In genomic region chr4:156034901-156035300, GRCm38 (mm10) we compare ENCODE assay signal across 9 mouse cellular contexts. TPM values are rescaled to one million over a fixed set of nuclear protein-coding genes. Genes with fewer than 3 reads are reported as not detected.
DNase-seq lines count a peak whose midpoint lies in the region; ATAC-seq lines count a peak whose summit lies in the region.
"Had no signal": no experiment of that assay in that cellular context is flagged by ENCODE, and none has a peak within 500 bp of the region (broad histone marks: within the 10 kb centered on the region; RNA-seq: fewer than 3 reads in every experiment).

No protein-coding gene starts in this region.

- DNase-seq in kidney, postnatal 14 days, result no peak
- no peak for DNase-seq in right cerebral cortex, postnatal 10 days (ENCODE audit: low spot score in 2 of 2)
- DNase-seq in adrenal gland, postnatal 36 days, result no peak
- no peak for DNase-seq in kidney, adult 11 months
- DNase-seq: kidney, postnatal 36 days had no signal

- peak overlapping the region; percentile 39 for H3K4me2 ChIP-seq in kidney, embryonic 14.5 days (replicated peaks; ENCODE audit: low read depth, low read length)
- H3K4me2 ChIP-seq in embryonic facial prominence, embryonic 12.5 days (replicated peaks), result peak overlapping the region; percentile 46
- peak overlapping the region; percentile 46 for H3K4me2 ChIP-seq in limb, embryonic 12.5 days

- H3K4me3 ChIP-seq in kidney, embryonic 14.5 days (ENCODE audit: low read length), result peak overlapping the region; percentile 22
- peak overlapping the region; percentile 26 for H3K4me3 ChIP-seq in embryonic facial prominence, embryonic 12.5 days
- H3K4me3 ChIP-seq in limb, embryonic 12.5 days (replicated peaks), result peak overlapping the region; percentile 15

- H3K9ac ChIP-seq in kidney, embryonic 14.5 days (ENCODE audit: low read depth, low read length), result no peak overlapping the region
- H3K9ac ChIP-seq in embryonic facial prominence, embryonic 12.5 days, result peak overlapping the region; percentile 19; the same call in 1 of the 2 replicates
- H3K9ac ChIP-seq in limb, embryonic 12.5 days (replicated peaks), result 0 out of 2 replicates have a peak overlapping the region, but pooled peaks have one; percentile 8

- no peaks in the 10 kb centered on the region for H3K9me3 ChIP-seq in kidney, embryonic 14.5 days (ENCODE audit: control insufficient read depth, low read length)
- no peaks in the 10 kb centered on the region for H3K9me3 ChIP-seq in embryonic facial prominence, embryonic 12.5 days
- H3K9me3 ChIP-seq in limb, embryonic 12.5 days, result no peaks in the 10 kb centered on the region

- peaks cover 11% of the 10 kb centered on the region; the same call in 1 of the 2 replicates for H3K27me3 ChIP-seq in kidney, embryonic 14.5 days (ENCODE audit: control insufficient read depth, insufficient read depth, low read length)
- H3K27me3 ChIP-seq in embryonic facial prominence, embryonic 12.5 days, result peaks cover 28% of the 10 kb centered on the region
- H3K27me3 ChIP-seq in limb, embryonic 12.5 days, result peaks cover 30% of the 10 kb centered on the region

- ATAC-seq in kidney, embryonic 14.5 days (ENCODE audit: low FRiP score, low TSS enrichment), result no peak
- no peak for ATAC-seq in embryonic facial prominence, embryonic 12.5 days (ENCODE audit: insufficient number of reproducible peaks, insufficient read depth, low FRiP score, low TSS enrichment)
- no peak for ATAC-seq in limb, embryonic 12.5 days (ENCODE audit: insufficient number of reproducible peaks, insufficient read depth, low FRiP score, low TSS enrichment, low read depth)
- peak; percentile 13; the same call in 1 of the 2 replicates for ATAC-seq in neutrophil, adult 5-6 weeks (ENCODE audit: extremely low read depth, insufficient number of reproducible peaks, low FRiP score, poor library complexity, severe bottlenecking)

- no peak overlapping the region for H3K27ac ChIP-seq in kidney, embryonic 14.5 days (ENCODE audit: low read depth, low read length)
- no peak overlapping the region for H3K27ac ChIP-seq in embryonic facial prominence, embryonic 12.5 days
- no peak overlapping the region for H3K27ac ChIP-seq in limb, embryonic 12.5 days

- 8% methylated on average over 25 of the region's 25 CpGs for WGBS in kidney, embryonic 14.5 days
- WGBS in embryonic facial prominence, embryonic 12.5 days, result 6% methylated on average over 25 of the region's 25 CpGs
- WGBS in limb, embryonic 12.5 days, result 7% methylated on average over 25 of the region's 25 CpGs

- no peaks in the 10 kb centered on the region for H3K36me3 ChIP-seq in kidney, embryonic 14.5 days (ENCODE audit: control insufficient read depth, insufficient read depth, low read length)
- no peaks in the 10 kb centered on the region for H3K36me3 ChIP-seq in embryonic facial prominence, embryonic 12.5 days
- no peaks in the 10 kb centered on the region for H3K36me3 ChIP-seq in limb, embryonic 12.5 days

- peaks cover 19% of the 10 kb centered on the region for H3K4me1 ChIP-seq in kidney, embryonic 14.5 days (ENCODE audit: control insufficient read depth, insufficient read depth, low read length)
- peaks cover 28% of the 10 kb centered on the region for H3K4me1 ChIP-seq in embryonic facial prominence, embryonic 12.5 days
- peaks cover 25% of the 10 kb centered on the region for H3K4me1 ChIP-seq in limb, embryonic 12.5 days (replicated peaks)

RNA-seq across cellular contexts. Expression of gene Tnfrsf18, which starts 8.9 kb away (rescaled TPM):
- polyA plus RNA-seq in kidney, embryonic 14.5 days (2014; fragmentation: Nextera tagmentation; extraction: Ambion mirVana), result 2.3 and 2.8 TPM in 2 replicates
- 1.9 and 2.3 TPM in 2 replicates for polyA plus RNA-seq in embryonic facial prominence, embryonic 12.5 days (2016; fragmentation: Nextera tagmentation; extraction: Ambion mirVana)
- 1.8 and 1.9 TPM in 2 replicates for polyA plus RNA-seq in limb, embryonic 12.5 days (2016; fragmentation: Nextera tagmentation; extraction: Ambion mirVana)
- 18.5 and 22.1 TPM in 2 replicates for total RNA-seq in neutrophil, adult 5-6 weeks (2017)
- under 1 TPM in 1 of 2 experiments, not detected in 1; 0.40 TPM for total RNA-seq in adrenal gland, postnatal 36 days (2021)

RNA-seq across cellular contexts. Expression of gene Tnfrsf4, which starts 21.3 kb away (rescaled TPM):
- 0.76 and 0.77 TPM in 2 replicates for polyA plus RNA-seq in kidney, embryonic 14.5 days (2014; fragmentation: Nextera tagmentation; extraction: Ambion mirVana)
- 0.70 and 1.1 TPM in 2 replicates for polyA plus RNA-seq in embryonic facial prominence, embryonic 12.5 days (2016; fragmentation: Nextera tagmentation; extraction: Ambion mirVana)
- 0.84 and 0.92 TPM in 2 replicates for polyA plus RNA-seq in limb, embryonic 12.5 days (2016; fragmentation: Nextera tagmentation; extraction: Ambion mirVana)
- total RNA-seq in neutrophil, adult 5-6 weeks (2017), result 2.6 and 7.6 TPM in 2 replicates
- under 1 TPM; 0.43 to 0.89 TPM for total RNA-seq in adrenal gland, postnatal 36 days (2021)

RNA-seq across cellular contexts. Expression of gene Ttll10, which starts 24.3 kb away (rescaled TPM):
- 3.5 and 6.0 TPM in 2 replicates for polyA plus RNA-seq in kidney, embryonic 14.5 days (2014; fragmentation: Nextera tagmentation; extraction: Ambion mirVana)
- 1.0 and 1.5 TPM in 2 replicates for polyA plus RNA-seq in embryonic facial prominence, embryonic 12.5 days (2016; fragmentation: Nextera tagmentation; extraction: Ambion mirVana)
- 0.58 and 1.3 TPM in 2 replicates for polyA plus RNA-seq in limb, embryonic 12.5 days (2016; fragmentation: Nextera tagmentation; extraction: Ambion mirVana)
- not detected in 2 replicates for total RNA-seq in neutrophil, adult 5-6 weeks (2017)
- under 1 TPM in 1 of 2 experiments, not detected in 1; 0.16 TPM for total RNA-seq in adrenal gland, postnatal 36 days (2021)

RNA-seq across cellular contexts. Expression of gene Sdf4, which starts 42.2 kb away (rescaled TPM):
- polyA plus RNA-seq in kidney, embryonic 14.5 days (2014; fragmentation: Nextera tagmentation; extraction: Ambion mirVana), result 131 and 165 TPM in 2 replicates
- 141 and 143 TPM in 2 replicates for polyA plus RNA-seq in embryonic facial prominence, embryonic 12.5 days (2016; fragmentation: Nextera tagmentation; extraction: Ambion mirVana)
- polyA plus RNA-seq in limb, embryonic 12.5 days (2016; fragmentation: Nextera tagmentation; extraction: Ambion mirVana), result 131 and 139 TPM in 2 replicates
- 213 and 229 TPM in 2 replicates for total RNA-seq in neutrophil, adult 5-6 weeks (2017)
- total RNA-seq in adrenal gland, postnatal 36 days (2021), result 100 to 1,000 TPM; 266 to 276 TPM

RNA-seq across cellular contexts. Expression of gene B3galt6, which starts 42.5 kb away (rescaled TPM):
- 20.0 and 20.8 TPM in 2 replicates for polyA plus RNA-seq in kidney, embryonic 14.5 days (2014; fragmentation: Nextera tagmentation; extraction: Ambion mirVana)
- polyA plus RNA-seq in embryonic facial prominence, embryonic 12.5 days (2016; fragmentation: Nextera tagmentation; extraction: Ambion mirVana), result 18.4 and 20.3 TPM in 2 replicates
- polyA plus RNA-seq in limb, embryonic 12.5 days (2016; fragmentation: Nextera tagmentation; extraction: Ambion mirVana), result 16.1 and 16.8 TPM in 2 replicates
- 2.9 and 3.7 TPM in 2 replicates for total RNA-seq in neutrophil, adult 5-6 weeks (2017)
- 1 to 10 TPM; 7.6 to 8.0 TPM for total RNA-seq in adrenal gland, postnatal 36 days (2021)
